Mouse (Mus musculus) duodenum, adult 2 months (tissue): ENCODE measurements around the gene Jmjd1c. TPM values are rescaled to one million over a fixed set of nuclear protein-coding genes. Genes with fewer than 3 reads are reported as not detected.

Source experiments
- polyA plus RNA-seq: library from polyadenylated mRNA; depleted of rRNA; stranded (reverse); fragments of >200 nt; gene quantifications from 2 replicates; pipeline ENCODE4 v1.2.3, GENCODE M21; 2012; ENCODE audit warnings: low replicate concordance; rRNA removed

Gene Jmjd1c
- 9.4 and 11.5 TPM in 2 replicates for polyA plus RNA-seq

DNA sequence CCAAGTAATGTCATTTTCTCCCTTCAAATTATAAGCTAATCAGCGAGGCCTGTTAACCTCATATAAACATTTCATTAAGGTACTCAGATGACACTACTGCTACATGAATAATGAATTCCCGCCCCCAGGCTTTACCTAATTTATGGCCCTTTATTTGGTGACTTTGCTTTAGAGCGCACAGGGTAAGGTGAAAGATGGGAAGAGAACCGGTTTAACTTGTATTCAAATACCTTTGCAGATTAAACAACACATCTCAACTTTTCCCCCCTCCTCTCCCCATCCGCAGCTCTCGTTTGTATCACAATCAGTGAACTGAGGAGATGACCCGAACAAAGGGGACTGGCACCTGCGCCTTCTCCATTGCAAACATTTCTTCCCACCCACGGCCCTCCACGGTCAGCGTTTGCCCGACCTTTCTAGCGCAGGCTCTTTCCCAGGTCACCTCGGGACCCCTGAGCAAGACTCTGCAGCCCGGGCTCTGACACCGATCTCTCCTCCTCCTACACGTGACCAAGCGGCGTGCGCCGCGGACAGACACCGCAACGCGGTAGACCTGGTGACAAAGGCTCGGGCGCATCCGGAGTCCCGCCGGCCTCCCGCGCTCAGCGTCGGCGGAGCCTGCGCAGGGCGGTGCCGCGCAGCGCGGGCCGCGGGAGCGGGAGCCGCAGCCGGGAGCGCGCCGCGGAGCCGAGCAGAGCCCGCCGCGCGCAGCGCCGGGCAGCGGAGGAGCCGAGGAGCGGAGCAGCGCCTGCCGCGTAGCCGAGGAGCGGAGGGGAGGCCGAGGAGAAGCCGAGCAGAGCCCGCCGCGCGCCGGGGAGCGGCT is at the start of gene Jmjd1c:
Gene Jmjd1c, plus strand, starts transcription at position 328 of the 823 bp plus-strand sequence.

DNA sequence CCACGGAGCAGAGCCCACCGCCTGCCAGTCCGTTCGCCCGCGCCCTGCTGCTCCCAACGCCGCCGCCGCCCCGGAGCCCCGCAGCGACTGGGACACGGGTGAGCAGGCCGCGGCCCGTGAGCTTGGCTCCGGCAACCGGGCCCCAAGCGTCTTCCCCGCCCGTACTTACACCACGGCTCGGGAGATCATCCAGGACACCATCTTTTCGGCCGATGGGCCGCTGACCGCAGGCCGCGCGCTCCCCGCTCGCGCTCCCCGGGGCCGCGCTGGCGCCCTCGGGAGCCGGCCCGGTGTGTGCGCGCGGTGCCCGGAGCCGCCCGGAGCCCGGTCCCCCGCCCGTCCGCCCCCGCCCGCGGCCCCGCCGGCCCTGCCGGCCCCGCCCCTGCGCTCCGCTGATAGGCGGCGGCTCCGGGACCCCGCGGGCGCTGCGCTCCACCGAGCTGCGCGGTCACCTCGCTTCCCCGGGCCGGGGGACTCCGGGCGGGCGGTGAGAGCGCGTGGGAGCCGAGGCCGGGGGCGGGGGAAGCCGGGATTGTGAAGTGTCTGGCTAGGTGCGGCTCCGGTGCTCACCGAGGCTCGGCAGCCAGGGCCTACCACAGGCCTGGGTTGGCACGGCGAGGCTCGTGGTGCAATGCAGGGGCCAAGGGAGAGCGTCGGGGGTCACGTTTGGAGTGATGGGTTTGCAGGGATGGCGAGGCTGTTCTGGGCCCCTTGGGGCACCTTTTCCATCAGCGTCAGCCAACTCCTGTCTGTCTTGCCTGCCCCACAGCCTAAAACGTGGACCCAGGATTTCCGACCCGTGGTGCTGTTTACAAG is 904 bp downstream of the Jmjd1c start, which contains the start of gene Reep3:
Gene Reep3, minus strand, starts transcription at position 325 of the 816 bp plus-strand sequence.

DNA sequence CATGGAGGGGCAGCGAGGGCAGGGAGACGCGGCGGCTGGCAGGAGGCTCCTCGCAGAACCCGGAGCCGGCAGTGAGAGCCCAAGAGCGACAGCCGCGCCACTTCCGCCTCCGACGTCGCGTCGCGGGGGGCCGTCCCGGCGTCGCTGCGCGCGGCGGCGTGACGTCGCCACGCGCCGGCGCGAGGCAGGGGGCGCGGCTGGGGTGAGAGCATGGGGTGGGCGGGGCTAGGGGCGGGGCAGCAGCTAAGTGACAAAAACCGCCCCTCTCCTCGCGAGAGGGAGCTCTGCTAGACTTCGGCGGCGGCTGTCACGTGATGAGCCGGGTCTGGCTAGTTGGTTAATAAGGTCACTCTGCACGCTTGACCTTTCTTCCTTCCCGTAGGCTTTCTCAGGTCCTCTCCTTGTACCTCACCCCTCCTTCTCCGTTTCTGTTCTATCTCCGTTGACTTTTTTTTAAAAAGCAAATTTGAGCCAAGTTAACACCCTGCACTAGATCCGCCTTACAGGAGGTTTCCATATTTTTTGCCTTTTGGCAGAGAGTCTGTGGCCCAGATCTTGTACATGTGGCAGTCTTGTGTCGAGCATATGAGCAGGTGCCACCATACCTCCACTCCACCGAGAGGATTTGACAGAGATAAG is 189.4 kb downstream of the Jmjd1c start, which contains the start of gene Nrbf2:
Gene Nrbf2, minus strand, starts transcription at position 130 of the 639 bp plus-strand sequence.

Other genes with a start within 250 kb of the Jmjd1c start
- gene Reep3, start 820 bp downstream of the Jmjd1c start, polyA plus RNA-seq, result 9.8 and 10.4 TPM in 2 replicates
- gene Nrbf2, start 189.2 kb downstream of the Jmjd1c start, polyA plus RNA-seq, result 12.3 and 13.9 TPM in 2 replicates